Mouse (Mus musculus) heart, embryonic 10.5 days (tissue): ENCODE measurements around the gene D130043K22Rik. TPM values are rescaled to one million over a fixed set of nuclear protein-coding genes. Genes with fewer than 3 reads are reported as not detected.

Source experiments
- DNase-seq: peaks from one replicate; pipeline ENCODE4 v3.0.0-alpha.2; 2017; ENCODE audit warnings: low spot score
- H3K27ac ChIP-seq: fragments of 300-500 bp; sonication (generic); 2 replicates; pipeline ENCODE4 v1.5.1; 2016; ENCODE audit warnings: mild to moderate bottlenecking
- H3K27me3 ChIP-seq: fragments of 300-500 bp; sonication (generic); 2 replicates; pipeline ENCODE4 v1.6.1; 2016; ENCODE audit warnings: mild to moderate bottlenecking; ENCODE audit not compliant: poor library complexity, insufficient read depth, severe bottlenecking
- H3K36me3 ChIP-seq: fragments of 300-500 bp; sonication (generic); 2 replicates; pipeline ENCODE4 v1.6.1; 2016; ENCODE audit warnings: mild to moderate bottlenecking, moderate library complexity
- H3K4me1 ChIP-seq: fragments of 300-500 bp; sonication (generic); 2 replicates; pipeline ENCODE4 v1.6.1; 2016; ENCODE audit warnings: mild to moderate bottlenecking
- H3K4me3 ChIP-seq: fragments of 300-500 bp; sonication (generic); 2 replicates; pipeline ENCODE4 v1.5.1; 2016; ENCODE audit warnings: mild to moderate bottlenecking, moderate library complexity
- H3K9me3 ChIP-seq: fragments of 300-500 bp; sonication (generic); 2 replicates; pipeline ENCODE4 v1.6.1; 2016; ENCODE audit warnings: mild to moderate bottlenecking, moderate library complexity
- WGBS: fragments of 180-500 bp; shearing (Covaris S2); methylation state at CpG from one replicate; pipeline ENCODE4 v1.1.7; 2016; 5-methylcytosine and 5-hydroxymethylcytosine counted together
- polyA plus RNA-seq: library from polyadenylated mRNA; unstranded; fragments of >200 nt; fragmentation: Nextera tagmentation; extraction: Ambion mirVana; gene quantifications from 2 replicates; pipeline ENCODE4 v1.2.1, GENCODE M21; 2016

The D130043K22Rik gene
- polyA plus RNA-seq, 1 experiment from 2014 or later: 0.14 TPM

- Histone ChIP-seq H3K9me3 (0 out of 2 replicates have a peak, but pooled peaks cover 5% of the 10 kb centered on the region), H3K4me3 (no peak overlapping the region)
- WGBS: 62% methylated on average over 6 of the region's 6 CpGs
Observed at GRCm38 (mm10) chr13:24880208-24880607, 35.3 kb downstream of the D130043K22Rik start.

GRCm38 (mm10) chr13:24880704-24881103 is 35.8 kb downstream of the D130043K22Rik start:
- Histone ChIP-seq H3K4me1 (no peaks in the 10 kb centered on the region), H3K36me3 (no peaks in the 10 kb centered on the region), H3K27me3 (no peaks in the 10 kb centered on the region), H3K4me3 (no peak overlapping the region), H3K9me3 (0 out of 2 replicates have a peak, but pooled peaks cover 5% of the 10 kb centered on the region), H3K27ac (no peak overlapping the region)
- WGBS: 81% methylated on average over 5 of the region's 5 CpGs
- no peak for DNase-seq

More at GRCm38 (mm10) chr13:24880208-24880607, 35.3 kb downstream of the D130043K22Rik start:
- no peaks in the 10 kb centered on the region for H3K36me3 ChIP-seq
- H3K27me3 ChIP-seq: no peaks in the 10 kb centered on the region
- no peak overlapping the region for H3K27ac ChIP-seq
- no peak for DNase-seq
- H3K4me1 ChIP-seq: no peaks in the 10 kb centered on the region

- Histone ChIP-seq H3K4me3 (no peak overlapping the region), H3K4me1 (no peaks in the 10 kb centered on the region), H3K27me3 (no peaks in the 10 kb centered on the region), H3K36me3 (no peaks in the 10 kb centered on the region), H3K9me3 (0 out of 2 replicates have a peak, but pooled peaks cover 5% of the 10 kb centered on the region), H3K27ac (no peak overlapping the region)
- 96% methylated on average over 6 of the region's 6 CpGs for WGBS
- no peak for DNase-seq
Observed at GRCm38 (mm10) chr13:24882411-24882810, 37.5 kb downstream of the D130043K22Rik start.

- no peak overlapping the region for H3K27ac ChIP-seq
- DNase-seq: no peak
- no peaks in the 10 kb centered on the region for H3K9me3 ChIP-seq
- H3K4me1 ChIP-seq: no peaks in the 10 kb centered on the region
- no peak overlapping the region for H3K4me3 ChIP-seq
- 58% methylated on average over 1 of the region's 1 CpGs for WGBS
- no peaks in the 10 kb centered on the region for H3K27me3 ChIP-seq
- no peaks in the 10 kb centered on the region for H3K36me3 ChIP-seq
Observed at GRCm38 (mm10) chr13:24889554-24889953, 44.6 kb downstream of the D130043K22Rik start.

- WGBS: 90% methylated on average over 3 of the region's 3 CpGs
- Histone ChIP-seq H3K27me3 (no peaks in the 10 kb centered on the region), H3K27ac (no peak overlapping the region), H3K4me3 (no peak overlapping the region), H3K36me3 (no peaks in the 10 kb centered on the region), H3K9me3 (no peaks in the 10 kb centered on the region), H3K4me1 (no peaks in the 10 kb centered on the region)
- DNase-seq: no peak
Observed at GRCm38 (mm10) chr13:24892516-24892915, 47.6 kb downstream of the D130043K22Rik start.

GRCm38 (mm10) chr13:24893880-24894279 is 48.9 kb downstream of the D130043K22Rik start:
- no peaks in the 10 kb centered on the region for H3K27me3 ChIP-seq
- H3K36me3 ChIP-seq: no peaks in the 10 kb centered on the region
- WGBS: 80% methylated on average over 2 of the region's 2 CpGs
- no peaks in the 10 kb centered on the region for H3K9me3 ChIP-seq
- no peak overlapping the region for H3K4me3 ChIP-seq
- no peak overlapping the region for H3K27ac ChIP-seq
- peaks cover 5% of the 10 kb centered on the region for H3K4me1 ChIP-seq
- DNase-seq: no peak

GRCm38 (mm10) chr13:24901916-24902315 is 57.0 kb downstream of the D130043K22Rik start:
- H3K27ac ChIP-seq: no peak overlapping the region
- H3K4me3 ChIP-seq: no peak overlapping the region
- no peaks in the 10 kb centered on the region for H3K36me3 ChIP-seq
- H3K27me3 ChIP-seq: no peaks in the 10 kb centered on the region
- WGBS: 90% methylated on average over 2 of the region's 2 CpGs
- no peak for DNase-seq
- H3K4me1 ChIP-seq: peaks cover 18% of the 10 kb centered on the region
- no peaks in the 10 kb centered on the region for H3K9me3 ChIP-seq

- no peak overlapping the region for H3K4me3 ChIP-seq
- 37% methylated on average over 6 of the region's 6 CpGs for WGBS
- no peaks in the 10 kb centered on the region for H3K36me3 ChIP-seq
- no peaks in the 10 kb centered on the region for H3K27me3 ChIP-seq
- peaks cover 12% of the 10 kb centered on the region; the same call in 1 of the 2 replicates for H3K4me1 ChIP-seq
- no peak for DNase-seq
- peak overlapping the region; percentile 7; the same call in 1 of the 2 replicates for H3K27ac ChIP-seq
- no peaks in the 10 kb centered on the region for H3K9me3 ChIP-seq
Observed at GRCm38 (mm10) chr13:24903412-24903811, 58.5 kb downstream of the D130043K22Rik start.

GRCm38 (mm10) chr13:24905422-24905821 is 60.5 kb downstream of the D130043K22Rik start:
- Histone ChIP-seq H3K27ac (no peak overlapping the region), H3K4me1 (peaks cover 4% of the 10 kb centered on the region; the same call in 1 of the 2 replicates), H3K36me3 (no peaks in the 10 kb centered on the region), H3K27me3 (no peaks in the 10 kb centered on the region), H3K4me3 (no peak overlapping the region), H3K9me3 (no peaks in the 10 kb centered on the region)
- WGBS: 84% methylated on average over 12 of the region's 12 CpGs
- DNase-seq: no peak

- no peaks in the 10 kb centered on the region for H3K27me3 ChIP-seq
- no peaks in the 10 kb centered on the region for H3K9me3 ChIP-seq
- peaks cover 6% of the 10 kb centered on the region for H3K36me3 ChIP-seq
- whole genome bisulfite sequencing: 83% methylated on average over 11 of the region's 11 CpGs
- H3K4me1 ChIP-seq: peaks cover 4% of the 10 kb centered on the region; the same call in 1 of the 2 replicates
- H3K27ac ChIP-seq: no peak overlapping the region
- H3K4me3 ChIP-seq: no peak overlapping the region
- DNase-seq: no peak
Observed at GRCm38 (mm10) chr13:24906831-24907570, 62.1 kb downstream of the D130043K22Rik start.

GRCm38 (mm10) chr13:24909112-24909511 is 64.2 kb downstream of the D130043K22Rik start:
- 89% methylated on average over 1 of the region's 1 CpGs for WGBS
- Histone ChIP-seq H3K36me3 (peaks cover 10% of the 10 kb centered on the region), H3K27ac (no peak overlapping the region), H3K9me3 (no peaks in the 10 kb centered on the region), H3K4me1 (peaks cover 4% of the 10 kb centered on the region; the same call in 1 of the 2 replicates), H3K4me3 (no peak overlapping the region), H3K27me3 (no peaks in the 10 kb centered on the region)
- DNase-seq: no peak

GRCm38 (mm10) chr13:24913576-24913975 is 68.6 kb downstream of the D130043K22Rik start:
- peaks cover 22% of the 10 kb centered on the region for H3K36me3 ChIP-seq

GRCm38 (mm10) chr13:24914915-24915314 is 70.0 kb downstream of the D130043K22Rik start:
- 78% methylated on average over 4 of the region's 4 CpGs for WGBS
- peaks cover 22% of the 10 kb centered on the region for H3K36me3 ChIP-seq
- H3K27ac ChIP-seq: peak overlapping the region; percentile 29; the same call in 1 of the 2 replicates
- H3K4me1 ChIP-seq: peaks cover 14% of the 10 kb centered on the region; the same call in 1 of the 2 replicates
- DNase-seq: no peak
- H3K4me3 ChIP-seq: no peak overlapping the region
- H3K27me3 ChIP-seq: no peaks in the 10 kb centered on the region
- no peaks in the 10 kb centered on the region for H3K9me3 ChIP-seq

More at GRCm38 (mm10) chr13:24913576-24913975, 68.6 kb downstream of the D130043K22Rik start:
- Histone ChIP-seq H3K27ac (no peak overlapping the region), H3K4me1 (peaks cover 14% of the 10 kb centered on the region; the same call in 1 of the 2 replicates), H3K27me3 (no peaks in the 10 kb centered on the region), H3K4me3 (no peak overlapping the region), H3K9me3 (no peaks in the 10 kb centered on the region)
- WGBS: 88% methylated on average over 7 of the region's 7 CpGs
- no peak for DNase-seq
